7 mouse cellular contexts compared by ENCODE assay signal in genomic region chr12:27062061-27062461, GRCm38 (mm10).
DNase-seq lines count a peak whose midpoint lies in the region; ATAC-seq lines count a peak whose summit lies in the region.

No protein-coding gene starts in this region.

- peak; percentile 81 for ATAC-seq in hindbrain, embryonic 11.5 days (ENCODE audit: low FRiP score)
- peak; percentile 36; the same call in 1 of the 2 replicates for ATAC-seq in liver, embryonic 11.5 days (replicated peaks; ENCODE audit: low FRiP score)

- DNase-seq in left cerebral cortex, adult 18-20 months (ENCODE audit: low spot score in 2 of 2): peak; percentile 38 to 50
- no peak for DNase-seq in left cerebral cortex, adult 11 months (ENCODE audit: low spot score)
- DNase-seq in embryo, embryonic 11 days: peak; percentile 87
- peak; percentile 87 for DNase-seq in hindbrain, embryonic 11.5 days (ENCODE audit: low spot score)
- peak; percentile 37 for DNase-seq in liver, embryonic 11.5 days (ENCODE audit: low spot score)
- peak; percentile 73 for DNase-seq in retina, postnatal 1 day
- DNase-seq in urinary bladder, postnatal 36 days (ENCODE audit: low spot score in 2 of 2): no peak

- H3K9me3 ChIP-seq in hindbrain, embryonic 11.5 days (ENCODE audit: control insufficient read depth, low read length): no peaks in the 10 kb centered on the region
- no peaks in the 10 kb centered on the region for H3K9me3 ChIP-seq in liver, embryonic 11.5 days (ENCODE audit: control insufficient read depth, low read length)

- H3K4me2 ChIP-seq in hindbrain, embryonic 11.5 days (replicated peaks; ENCODE audit: low read depth, low read length): peak overlapping the region; percentile 45
- peak overlapping the region; percentile 58 for H3K4me2 ChIP-seq in liver, embryonic 11.5 days

- under 1% methylated on average over 10 of the region's 10 CpGs for WGBS in hindbrain, embryonic 11.5 days
- 4% methylated on average over 10 of the region's 10 CpGs for WGBS in liver, embryonic 11.5 days

- H3K27me3 ChIP-seq in hindbrain, embryonic 11.5 days (ENCODE audit: control insufficient read depth, insufficient read depth, low read length): no peaks in the 10 kb centered on the region
- H3K27me3 ChIP-seq in liver, embryonic 11.5 days (replicated peaks; ENCODE audit: control insufficient read depth, insufficient read depth, low read length): no peaks in the 10 kb centered on the region

- peak overlapping the region; percentile 97 for H3K27ac ChIP-seq in hindbrain, embryonic 11.5 days (ENCODE audit: low read depth, low read length)
- no peak overlapping the region for H3K27ac ChIP-seq in liver, embryonic 11.5 days (ENCODE audit: low read depth, low read length)

- H3K4me1 ChIP-seq in hindbrain, embryonic 11.5 days (replicated peaks; ENCODE audit: control insufficient read depth, insufficient read depth, low read length): peaks cover 16% of the 10 kb centered on the region
- H3K4me1 ChIP-seq in liver, embryonic 11.5 days (replicated peaks; ENCODE audit: control insufficient read depth, insufficient read depth, low read length): peaks cover 13% of the 10 kb centered on the region

- H3K9ac ChIP-seq in hindbrain, embryonic 11.5 days (ENCODE audit: low read depth, low read length): peak overlapping the region; percentile 59
- no peak overlapping the region for H3K9ac ChIP-seq in liver, embryonic 11.5 days (ENCODE audit: low read depth, low read length)

- no peaks in the 10 kb centered on the region for H3K36me3 ChIP-seq in hindbrain, embryonic 11.5 days (ENCODE audit: control insufficient read depth, insufficient read depth, low read length)
- H3K36me3 ChIP-seq in liver, embryonic 11.5 days (ENCODE audit: control insufficient read depth, insufficient read depth, low read length): no peaks in the 10 kb centered on the region

- peak overlapping the region; percentile 20; the same call in 1 of the 2 replicates for H3K4me3 ChIP-seq in hindbrain, embryonic 11.5 days (ENCODE audit: low read depth, low read length)
- peak overlapping the region; percentile 24; the same call in 1 of the 2 replicates for H3K4me3 ChIP-seq in liver, embryonic 11.5 days (ENCODE audit: low read depth, low read length)

Comparison
In these comparisons a context has a peak if more than half of its experiments do, and no peak if none do; other contexts are left out.
1. DNase-seq: peak in left cerebral cortex, adult 18-20 months (2 of 2), embryo, embryonic 11 days (single experiment), hindbrain, embryonic 11.5 days (single experiment), liver, embryonic 11.5 days (single experiment) and retina, postnatal 1 day (single experiment); none in left cerebral cortex, adult 11 months (single experiment) and urinary bladder, postnatal 36 days (0 of 2).